Mouse (Mus musculus): ENCODE measurements around the gene Gm17334. TPM values are rescaled to one million over a fixed set of nuclear protein-coding genes. Genes with fewer than 3 reads are reported as not detected.

Gene Gm17334
- polyA plus RNA-seq, 1 experiment, result 0.91 TPM

DNA sequence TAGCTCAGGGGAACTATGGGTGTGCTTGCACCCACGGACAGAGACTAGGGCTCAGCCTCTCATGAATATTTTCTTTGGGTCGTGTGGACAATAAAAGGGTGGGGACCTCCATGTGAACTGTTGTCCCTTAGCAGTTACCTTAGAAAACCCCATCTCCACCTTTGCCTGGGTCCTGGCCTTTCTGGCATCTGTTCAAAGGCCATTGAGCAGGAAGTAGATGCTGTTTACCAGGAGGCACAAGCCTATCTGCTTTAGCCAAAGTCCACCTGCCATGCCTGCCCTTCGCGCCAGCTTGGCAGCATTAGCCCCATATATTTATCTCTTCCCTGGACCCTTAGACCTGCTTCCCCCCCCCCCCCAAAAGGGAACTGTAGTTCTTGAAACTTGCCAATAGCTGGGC, 15.4 kb downstream of the Gm17334 start:
- H3K27ac ChIP-seq (ENCODE audit: insufficient read depth, low read depth, low read length), result no peak overlapping the region
- no peaks in the 10 kb centered on the region for H3K27me3 ChIP-seq (replicated peaks; ENCODE audit: control insufficient read depth, insufficient read depth, low read length)
- 59% methylated on average over 4 of the region's 4 CpGs for WGBS
- DNase-seq, result no peak
- H3K4me1 ChIP-seq (ENCODE audit: control insufficient read depth, insufficient read depth, low read length), result peaks cover 28% of the 10 kb centered on the region
- H3K4me3 ChIP-seq (ENCODE audit: insufficient read depth, low read depth, low read length), result no peak overlapping the region
- TF ChIP-seq POLR2A (IDR thresholded peaks at IDR 0.05; ENCODE audit: low read depth, low read length) (no peak), CTCF (conservative IDR thresholded peaks at IDR 0.05; ENCODE audit: insufficient read depth, insufficient read length, low read depth, low read length) (no peak)
- no peaks in the 10 kb centered on the region for H3K36me3 ChIP-seq (ENCODE audit: control insufficient read depth, insufficient read depth, low read length)

DNA sequence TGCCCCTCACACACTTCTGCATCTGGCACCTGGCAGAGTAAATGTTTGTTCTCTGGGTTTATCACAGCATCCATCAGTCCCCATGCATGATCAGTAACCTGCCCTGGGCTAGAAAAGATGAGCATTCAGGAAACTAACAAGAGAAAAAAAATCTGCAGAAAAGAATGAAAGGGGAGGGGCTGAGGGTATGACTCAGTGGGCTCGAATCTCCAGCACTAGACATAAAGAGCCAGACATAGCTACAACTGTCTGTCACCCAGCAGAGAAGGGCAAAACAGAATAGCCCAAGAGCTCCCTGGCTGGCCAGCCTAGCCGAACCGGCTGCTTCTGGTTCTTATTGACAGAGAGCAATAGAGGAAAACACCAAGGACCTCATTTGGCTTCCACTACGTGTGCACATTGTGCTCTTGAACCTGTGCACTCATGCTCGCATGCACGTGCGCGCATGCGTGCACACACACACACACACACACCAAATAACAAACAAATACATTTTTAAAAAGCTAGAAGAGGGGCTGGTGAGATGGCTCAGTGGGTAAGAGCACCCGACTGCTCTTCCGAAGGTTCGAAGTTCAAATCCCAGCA, 17.9 kb downstream of the Gm17334 start:
- no peaks in the 10 kb centered on the region for H3K36me3 ChIP-seq (ENCODE audit: control insufficient read depth, insufficient read depth, low read length)
- H3K4me1 ChIP-seq (ENCODE audit: control insufficient read depth, insufficient read depth, low read length), result peaks cover 15% of the 10 kb centered on the region
- no peak for DNase-seq
- TF ChIP-seq CTCF (conservative IDR thresholded peaks at IDR 0.05; ENCODE audit: insufficient read depth, insufficient read length, low read depth, low read length) (no peak), POLR2A (IDR thresholded peaks at IDR 0.05; ENCODE audit: low read depth, low read length) (no peak)
- no peak overlapping the region for H3K4me3 ChIP-seq (ENCODE audit: insufficient read depth, low read depth, low read length)
- H3K27me3 ChIP-seq (replicated peaks; ENCODE audit: control insufficient read depth, insufficient read depth, low read length), result no peaks in the 10 kb centered on the region
- H3K27ac ChIP-seq (ENCODE audit: insufficient read depth, low read depth, low read length), result no peak overlapping the region
- WGBS, result 63% methylated on average over 12 of the region's 12 CpGs

DNA sequence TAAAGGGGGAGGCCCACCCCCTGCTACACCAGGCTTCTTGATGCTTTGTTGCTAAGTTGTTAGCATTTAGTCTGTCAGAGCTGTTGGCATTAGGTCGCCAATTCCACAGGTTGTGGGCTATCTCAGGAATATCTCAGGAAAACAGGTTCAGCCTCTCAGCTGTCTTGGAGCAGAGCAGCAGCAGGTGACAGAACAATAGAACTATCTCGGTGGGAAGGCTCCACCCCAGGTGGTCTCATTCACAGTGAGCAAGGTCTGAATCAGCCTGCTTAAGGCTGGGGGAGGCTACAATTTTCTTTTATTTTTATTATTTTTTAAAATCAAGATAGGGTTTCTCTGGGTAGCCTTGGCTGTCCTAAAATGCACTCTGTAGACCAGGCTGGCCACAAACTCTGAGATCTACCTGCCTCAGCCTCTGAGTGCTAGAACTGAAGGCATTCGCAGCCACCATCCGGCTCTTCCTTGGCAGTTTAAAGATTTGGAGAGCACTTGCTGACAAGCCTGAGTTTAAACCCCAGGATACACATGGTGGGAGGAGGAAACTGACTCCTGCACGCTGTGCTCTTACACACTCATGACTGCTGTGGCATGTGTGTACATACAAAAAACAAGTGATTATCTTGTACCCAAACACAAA, 23.2 kb downstream of the Gm17334 start:
- TF ChIP-seq CTCF (conservative IDR thresholded peaks at IDR 0.05; ENCODE audit: insufficient read depth, insufficient read length, low read depth, low read length) (no peak), POLR2A (IDR thresholded peaks at IDR 0.05; ENCODE audit: low read depth, low read length) (no peak)
- no peaks in the 10 kb centered on the region for H3K27me3 ChIP-seq (replicated peaks; ENCODE audit: control insufficient read depth, insufficient read depth, low read length)
- no peaks in the 10 kb centered on the region for H3K4me1 ChIP-seq (ENCODE audit: control insufficient read depth, insufficient read depth, low read length)
- H3K27ac ChIP-seq (ENCODE audit: insufficient read depth, low read depth, low read length), result no peak overlapping the region
- no peak overlapping the region for H3K4me3 ChIP-seq (ENCODE audit: insufficient read depth, low read depth, low read length)
- 80% methylated on average over 5 of the region's 5 CpGs for WGBS
- no peak for DNase-seq
- no peaks in the 10 kb centered on the region for H3K36me3 ChIP-seq (ENCODE audit: control insufficient read depth, insufficient read depth, low read length)

DNA sequence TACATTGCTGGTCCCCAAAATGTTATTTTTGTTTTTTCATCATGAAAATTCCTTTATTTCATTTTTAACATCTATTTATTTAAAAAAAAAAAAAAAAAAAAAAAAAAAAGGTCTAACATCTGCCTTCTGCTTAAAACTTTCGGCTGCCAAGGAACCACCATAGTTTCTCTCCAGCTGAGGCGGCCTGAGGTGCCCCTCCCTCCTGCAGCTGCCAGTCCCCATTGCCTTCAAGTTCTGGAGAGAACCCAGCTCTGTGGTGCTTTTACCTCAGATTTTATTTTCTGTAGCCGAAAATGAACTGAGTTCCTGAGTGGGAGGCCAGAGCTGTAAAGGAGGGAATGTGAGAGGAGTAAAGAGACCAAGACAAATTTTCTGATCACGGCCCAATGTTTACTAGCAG, 23.7 kb downstream of the Gm17334 start:
- Histone ChIP-seq H3K4me3 (ENCODE audit: insufficient read depth, low read depth, low read length) (no peak overlapping the region), H3K27ac (ENCODE audit: insufficient read depth, low read depth, low read length) (no peak overlapping the region), H3K4me1 (ENCODE audit: control insufficient read depth, insufficient read depth, low read length) (no peaks in the 10 kb centered on the region), H3K36me3 (ENCODE audit: control insufficient read depth, insufficient read depth, low read length) (no peaks in the 10 kb centered on the region), H3K27me3 (replicated peaks; ENCODE audit: control insufficient read depth, insufficient read depth, low read length) (no peaks in the 10 kb centered on the region)
- TF ChIP-seq CTCF (conservative IDR thresholded peaks at IDR 0.05; ENCODE audit: insufficient read depth, insufficient read length, low read depth, low read length) (no peak), POLR2A (IDR thresholded peaks at IDR 0.05; ENCODE audit: low read depth, low read length) (no peak)
- 85% methylated on average over 4 of the region's 4 CpGs for WGBS
- no peak for DNase-seq

DNA sequence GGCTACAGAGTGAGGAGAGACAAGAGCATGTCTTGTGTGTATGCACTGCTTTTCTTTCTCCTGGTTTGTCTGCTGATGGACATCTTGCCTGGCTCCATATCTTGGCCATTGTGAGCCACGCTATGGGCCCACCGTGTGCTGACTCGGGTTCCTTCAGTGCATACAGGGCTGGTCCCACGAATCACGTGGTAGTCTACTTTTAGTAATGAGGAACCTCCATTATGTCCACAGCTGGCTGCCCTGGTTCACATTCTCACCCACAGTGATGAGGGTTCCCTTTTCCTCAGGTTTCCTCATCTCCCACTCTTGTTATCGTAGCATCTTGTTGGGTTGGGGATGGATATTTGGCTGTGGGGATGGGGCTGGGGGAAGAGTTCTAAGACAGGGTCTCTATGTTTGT, 24.4 kb downstream of the Gm17334 start:
- no peaks in the 10 kb centered on the region for H3K36me3 ChIP-seq (ENCODE audit: control insufficient read depth, insufficient read depth, low read length)
- no peak for DNase-seq
- H3K4me3 ChIP-seq (ENCODE audit: insufficient read depth, low read depth, low read length), result no peak overlapping the region
- H3K4me1 ChIP-seq (ENCODE audit: control insufficient read depth, insufficient read depth, low read length), result no peaks in the 10 kb centered on the region
- WGBS, result 89% methylated on average over 6 of the region's 6 CpGs
- no peak overlapping the region for H3K27ac ChIP-seq (ENCODE audit: insufficient read depth, low read depth, low read length)
- no peaks in the 10 kb centered on the region for H3K27me3 ChIP-seq (replicated peaks; ENCODE audit: control insufficient read depth, insufficient read depth, low read length)
- no peak for TF ChIP-seq CTCF (conservative IDR thresholded peaks at IDR 0.05; ENCODE audit: insufficient read depth, insufficient read length, low read depth, low read length)
- no peak for TF ChIP-seq POLR2A (IDR thresholded peaks at IDR 0.05; ENCODE audit: low read depth, low read length)

DNA sequence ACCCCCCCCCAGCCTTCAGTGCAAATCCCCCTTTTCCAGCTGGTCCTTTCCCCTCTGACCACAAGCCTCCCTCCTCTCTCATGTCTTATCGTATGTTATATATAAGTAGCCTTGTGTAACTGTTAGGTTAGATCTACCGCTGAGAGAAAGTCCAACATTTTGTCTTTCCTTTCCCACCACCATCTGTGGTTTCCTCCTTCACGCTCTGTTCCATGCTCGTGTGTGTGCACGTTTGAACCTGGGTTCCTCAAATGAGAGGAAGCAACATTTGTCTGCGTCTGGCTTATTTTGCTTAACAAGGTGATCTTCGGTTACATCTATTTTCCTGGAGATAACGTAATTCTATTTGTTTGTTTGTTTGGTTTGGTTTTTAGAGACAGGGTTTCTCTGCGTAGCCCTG, 25.0 kb downstream of the Gm17334 start:
- Histone ChIP-seq H3K27me3 (replicated peaks; ENCODE audit: control insufficient read depth, insufficient read depth, low read length) (no peaks in the 10 kb centered on the region), H3K36me3 (ENCODE audit: control insufficient read depth, insufficient read depth, low read length) (no peaks in the 10 kb centered on the region), H3K4me3 (ENCODE audit: insufficient read depth, low read depth, low read length) (no peak overlapping the region), H3K4me1 (ENCODE audit: control insufficient read depth, insufficient read depth, low read length) (no peaks in the 10 kb centered on the region), H3K27ac (ENCODE audit: insufficient read depth, low read depth, low read length) (no peak overlapping the region)
- WGBS, result 88% methylated on average over 9 of the region's 9 CpGs
- no peak for DNase-seq
- TF ChIP-seq POLR2A (IDR thresholded peaks at IDR 0.05; ENCODE audit: low read depth, low read length) (no peak), CTCF (conservative IDR thresholded peaks at IDR 0.05; ENCODE audit: insufficient read depth, insufficient read length, low read depth, low read length) (no peak)

DNA sequence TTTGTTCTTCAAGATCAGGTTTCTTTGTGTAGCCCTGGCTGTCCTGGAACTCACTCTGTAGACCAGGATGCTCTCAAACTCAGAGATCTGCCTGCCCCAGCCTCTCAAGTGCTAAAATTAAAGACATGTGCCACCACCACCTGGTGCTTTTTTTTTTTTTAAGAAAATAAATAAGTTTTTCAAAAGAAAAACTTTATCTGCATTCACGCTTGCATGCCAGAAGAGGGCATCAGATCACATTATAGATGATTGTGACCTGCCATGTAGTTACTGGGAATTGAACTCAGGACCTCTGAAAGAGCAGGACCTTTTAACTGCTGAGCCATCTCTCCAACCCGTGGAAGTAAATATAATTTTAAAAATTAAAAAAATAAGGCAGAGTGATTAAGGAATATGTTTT, 27.7 kb downstream of the Gm17334 start:
- 87% methylated on average over 2 of the region's 2 CpGs for WGBS
- no peak for DNase-seq
- no peak for TF ChIP-seq POLR2A (IDR thresholded peaks at IDR 0.05; ENCODE audit: low read depth, low read length)
- no peak for TF ChIP-seq CTCF (conservative IDR thresholded peaks at IDR 0.05; ENCODE audit: insufficient read depth, insufficient read length, low read depth, low read length)
- Histone ChIP-seq H3K27ac (ENCODE audit: insufficient read depth, low read depth, low read length) (no peak overlapping the region), H3K4me3 (ENCODE audit: insufficient read depth, low read depth, low read length) (no peak overlapping the region), H3K36me3 (ENCODE audit: control insufficient read depth, insufficient read depth, low read length) (no peaks in the 10 kb centered on the region), H3K4me1 (ENCODE audit: control insufficient read depth, insufficient read depth, low read length) (no peaks in the 10 kb centered on the region), H3K27me3 (replicated peaks; ENCODE audit: control insufficient read depth, insufficient read depth, low read length) (no peaks in the 10 kb centered on the region)

Data from kidney, adult 2 months (tissue).